Mouse (Mus musculus): Measurements from ENCODE around the gene Pa2g4. TPM values are rescaled to one million over a fixed set of nuclear protein-coding genes. Genes with fewer than 3 reads are reported as not detected.
A peak's percentile ranks its signal among the peaks of the same experiment; 100 is the strongest.

Gene Pa2g4
- total and polyA plus RNA-seq, 3 experiments, result 8.6 to 88.2 (median 79.7) TPM

GRCm38 (mm10) chr10:128536266-128536940, 29.4 kb downstream of the Pa2g4 start:
- peak; percentile 88 for DNase-seq

- DNase-seq, result no peak
Measured at GRCm38 (mm10) chr10:128535624-128536265, 30.0 kb downstream of the Pa2g4 start.

- no peak for DNase-seq
Measured at GRCm38 (mm10) chr10:128535206-128535605, 30.6 kb downstream of the Pa2g4 start.

- no peak for DNase-seq
Measured at GRCm38 (mm10) chr10:128526366-128527356, 39.1 kb downstream of the Pa2g4 start.

- peak; percentile 98 for DNase-seq
Measured at GRCm38 (mm10) chr10:128525671-128526308, 40.0 kb downstream of the Pa2g4 start, which contains the start of gene Esyt1. TSS of gene Esyt1 (minus strand) at chr10:128525871.

- peak; percentile 71 for DNase-seq
Measured at GRCm38 (mm10) chr10:128524732-128525662, 40.8 kb downstream of the Pa2g4 start.

- DNase-seq, result no peak
Measured at GRCm38 (mm10) chr10:128524111-128524731, 41.6 kb downstream of the Pa2g4 start.

- no peak for DNase-seq
Measured at GRCm38 (mm10) chr10:128522351-128522750, 43.4 kb downstream of the Pa2g4 start.

- no peak for DNase-seq
Measured at GRCm38 (mm10) chr10:128520591-128520990, 45.2 kb downstream of the Pa2g4 start.

- peak; percentile 54 for DNase-seq
Measured at GRCm38 (mm10) chr10:128518833-128519232, 47.0 kb downstream of the Pa2g4 start.

GRCm38 (mm10) chr10:128516677-128517076, 49.1 kb downstream of the Pa2g4 start:
- no peak for DNase-seq

GRCm38 (mm10) chr10:128516029-128516428, 49.8 kb downstream of the Pa2g4 start:
- DNase-seq, result no peak

GRCm38 (mm10) chr10:128515044-128515443, 50.7 kb downstream of the Pa2g4 start:
- DNase-seq, result no peak

GRCm38 (mm10) chr10:128511761-128512160, 54.0 kb downstream of the Pa2g4 start:
- no peak for DNase-seq

GRCm38 (mm10) chr10:128511189-128511588, 54.6 kb downstream of the Pa2g4 start:
- DNase-seq, result no peak

GRCm38 (mm10) chr10:128510301-128510700, 55.5 kb downstream of the Pa2g4 start:
- no peak for DNase-seq

GRCm38 (mm10) chr10:128509831-128510230, 56.0 kb downstream of the Pa2g4 start:
- no peak for DNase-seq

GRCm38 (mm10) chr10:128509203-128509602, 56.6 kb downstream of the Pa2g4 start:
- no peak for DNase-seq

- DNase-seq, result no peak
Measured at GRCm38 (mm10) chr10:128508260-128508659, 57.5 kb downstream of the Pa2g4 start.
